Mouse (Mus musculus) C2C12 (cell line): ENCODE measurements around the gene Gm28372. TPM values are rescaled to one million over a fixed set of nuclear protein-coding genes. Genes with fewer than 3 reads are reported as not detected.

Source experiments
- H3K27me3 ChIP-seq: one replicate; pipeline ENCODE4 v1.6.1; 2011; ENCODE audit not compliant: control insufficient read depth, insufficient read depth, insufficient read length
- H3K36me3 ChIP-seq: one replicate; pipeline ENCODE4 v1.6.1; 2011; ENCODE audit not compliant: control insufficient read depth, insufficient read depth
- H3K4me3 ChIP-seq: one replicate; pipeline ENCODE4 v1.5.1; 2011; ENCODE audit warnings: mild to moderate bottlenecking, control low read depth; ENCODE audit not compliant: poor library complexity, insufficient read depth, severe bottlenecking
- H3K79me2 ChIP-seq: one replicate; pipeline ENCODE4 v1.6.1; 2011; ENCODE audit not compliant: control insufficient read depth, insufficient read depth
- H3K79me3 ChIP-seq: one replicate; pipeline ENCODE4 v1.6.1; 2011; ENCODE audit warnings: low read depth, control low read depth
- H3ac ChIP-seq: one replicate; pipeline ENCODE3; 2011; ENCODE audit warnings: low read depth; ENCODE audit not compliant: control insufficient read depth, insufficient read length
- CEBPB ChIP-seq: IDR thresholded peaks from one replicate; pipeline ENCODE4 v1.6.1; 2011; ENCODE audit warnings: low read depth, mild to moderate bottlenecking, control low read depth, moderate library complexity
- CTCF ChIP-seq: IDR thresholded peaks from one replicate; pipeline ENCODE4 v1.5.1; 2011; ENCODE audit not compliant: control insufficient read depth, insufficient read depth, insufficient read length
- FOSL1 ChIP-seq: IDR thresholded peaks from one replicate; pipeline ENCODE4 v1.8.0; 2011; ENCODE audit warnings: mild to moderate bottlenecking, low read length; ENCODE audit not compliant: poor library complexity, insufficient read depth, severe bottlenecking
- MAX ChIP-seq: IDR thresholded peaks from one replicate; pipeline ENCODE4 v1.6.1; 2011; ENCODE audit warnings: mild to moderate bottlenecking, control low read depth
- MYOD1 ChIP-seq: IDR thresholded peaks from one replicate; pipeline ENCODE4 v1.6.1; 2011; ENCODE audit warnings: low read depth; ENCODE audit not compliant: control insufficient read depth, insufficient read length
- MYOG ChIP-seq: IDR thresholded peaks from one replicate; pipeline ENCODE4 v1.6.1; 2011; ENCODE audit not compliant: control insufficient read depth, insufficient read length; ENCODE audit errors: extremely low read depth
- USF1 ChIP-seq: IDR thresholded peaks from one replicate; pipeline ENCODE4 v1.6.1; 2011; ENCODE audit warnings: low read depth, mild to moderate bottlenecking, control low read depth, moderate library complexity
- polyA plus RNA-seq: library from polyadenylated mRNA; unstranded; fragments of >200 nt; fragmentation: generic; extraction: Trizol; gene quantifications from one replicate; pipeline ENCODE4 v1.2.1, GENCODE M21; 2012; ENCODE audit warnings: missing spikeins

Gm28372 gene
- polyA plus RNA-seq, 1 experiment: not detected

DNA sequence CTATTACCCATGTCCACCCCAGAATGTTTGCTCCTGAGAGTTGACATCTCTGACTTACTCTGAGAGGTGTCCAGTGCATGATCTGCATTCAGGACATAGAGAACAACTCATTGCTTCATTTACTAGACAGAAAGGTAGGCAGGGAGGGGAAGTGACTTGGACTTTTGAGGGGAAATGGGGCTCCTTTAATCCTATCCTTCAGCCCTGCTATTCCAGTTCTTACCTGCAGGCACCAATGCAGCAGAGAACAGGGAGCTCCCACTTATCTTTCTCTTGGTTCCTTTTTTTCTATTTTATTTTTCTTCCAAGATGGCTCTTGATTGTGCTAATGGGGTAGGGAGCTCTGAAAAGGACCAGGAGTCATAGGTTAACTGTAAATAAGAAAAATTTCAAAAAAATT lies 43.4 kb downstream of the Gm28372 start:
- H3K27me3 ChIP-seq: no peaks in the 10 kb centered on the region
- H3K4me3 ChIP-seq: no peak overlapping the region
- no peak overlapping the region for H3ac ChIP-seq
- H3K36me3 ChIP-seq: peaks cover 22% of the 10 kb centered on the region
- H3K79me3 ChIP-seq: peaks cover 26% of the 10 kb centered on the region
- peaks cover 32% of the 10 kb centered on the region for H3K79me2 ChIP-seq
- TF ChIP-seq CTCF (no peak), MAX (no peak), FOSL1 (no peak), USF1 (no peak), MYOD1 (no peak), CEBPB (no peak), MYOG (no peak)

- TF ChIP-seq CEBPB (no peak), MAX (no peak), FOSL1 (no peak), MYOG (no peak), CTCF (no peak)
- Histone ChIP-seq H3ac (no peak overlapping the region), H3K79me2 (peaks cover 40% of the 10 kb centered on the region), H3K4me3 (peak overlapping the region; percentile 85), H3K79me3 (peaks cover 30% of the 10 kb centered on the region), H3K27me3 (no peaks in the 10 kb centered on the region), H3K36me3 (peaks cover 14% of the 10 kb centered on the region)
Observed at GRCm38 (mm10) chr2:130449021-130449793, 44.2 kb downstream of the Gm28372 start.

GRCm38 (mm10) chr2:130449794-130450433 lies 44.9 kb downstream of the Gm28372 start, which contains the start of gene Ptpra:
Gene Ptpra (plus strand): TSS chr2:130450278.
- TF ChIP-seq MYOG: no peak
- TF ChIP-seq CEBPB: no peak
- no peak for TF ChIP-seq MAX
- TF ChIP-seq MYOD1: no peak
- no peak for TF ChIP-seq USF1
- no peak for TF ChIP-seq FOSL1
- TF ChIP-seq CTCF: no peak
- H3ac ChIP-seq: peak within 1 kb of the TSS; percentile 90
- peak within 1 kb of the TSS; percentile 85 for H3K4me3 ChIP-seq
- H3K79me3 ChIP-seq: peaks cover 36% of the 10 kb centered on the region
- H3K27me3 ChIP-seq: no peaks in the 10 kb centered on the region
- peaks cover 11% of the 10 kb centered on the region for H3K36me3 ChIP-seq
- H3K79me2 ChIP-seq: peaks cover 47% of the 10 kb centered on the region

DNA sequence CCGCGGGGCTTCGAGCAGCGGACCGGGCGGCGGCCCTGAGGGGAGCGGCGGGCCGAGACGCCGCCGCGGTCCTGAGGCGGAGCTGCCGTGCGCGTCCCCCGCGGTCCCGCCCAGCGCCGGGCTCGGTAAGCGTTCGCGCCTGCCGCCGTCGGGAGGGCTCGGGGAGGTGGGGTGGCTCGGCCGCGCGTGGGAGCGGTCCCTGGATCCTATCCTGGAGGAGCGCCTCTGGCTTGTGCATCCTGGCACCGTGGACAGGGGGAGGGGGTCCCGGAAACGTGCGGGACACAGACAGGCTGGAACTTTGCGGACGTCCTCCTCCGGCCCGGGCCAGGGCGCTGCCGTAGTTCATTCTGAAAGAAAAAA lies 45.4 kb downstream of the Gm28372 start:
- no peak for TF ChIP-seq CTCF
- TF ChIP-seq CEBPB: no peak
- no peak for TF ChIP-seq MAX
- no peak for TF ChIP-seq FOSL1
- no peak for TF ChIP-seq USF1
- TF ChIP-seq MYOD1: no peak
- no peak for TF ChIP-seq MYOG
- Histone ChIP-seq H3K36me3 (peaks cover 7% of the 10 kb centered on the region), H3K27me3 (no peaks in the 10 kb centered on the region), H3K79me3 (peaks cover 41% of the 10 kb centered on the region), H3ac (peak overlapping the region; percentile 90), H3K4me3 (peak overlapping the region; percentile 85), H3K79me2 (peaks cover 52% of the 10 kb centered on the region)

DNA sequence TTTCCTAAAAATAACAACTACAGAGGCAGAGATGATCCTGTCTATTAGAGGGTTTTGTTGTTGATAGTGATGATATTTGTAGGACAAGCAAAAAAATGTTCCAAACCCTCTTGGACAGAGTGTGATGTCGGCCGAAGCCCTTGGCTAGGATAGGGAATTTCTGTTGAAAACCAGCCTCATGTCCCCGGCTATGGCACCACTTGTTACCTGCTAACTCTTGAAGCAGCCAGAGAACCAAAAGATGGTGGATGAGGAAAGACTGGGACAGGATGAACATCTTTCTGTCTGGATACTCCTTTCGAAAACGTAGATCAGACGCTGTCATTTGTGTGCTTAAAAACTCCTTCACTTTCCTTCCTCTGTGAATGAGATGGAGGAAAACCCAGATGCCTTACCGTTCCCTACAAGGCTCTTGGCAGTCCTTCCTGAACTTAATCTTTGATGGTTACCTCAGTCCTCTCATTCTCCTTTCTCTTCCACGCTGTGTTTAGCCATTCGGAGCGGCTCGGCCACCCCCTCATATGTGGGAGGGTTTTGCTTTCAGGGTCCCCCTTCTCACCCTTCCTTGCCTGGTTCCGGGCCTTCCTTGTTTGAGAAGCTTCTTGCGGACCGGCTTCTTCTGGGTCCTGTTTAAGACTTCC lies 46.2 kb downstream of the Gm28372 start:
- Histone ChIP-seq H3K4me3 (peak overlapping the region; percentile 85), H3K36me3 (no peaks in the 10 kb centered on the region), H3K79me3 (peaks cover 49% of the 10 kb centered on the region), H3ac (peak overlapping the region; percentile 36), H3K79me2 (peaks cover 60% of the 10 kb centered on the region), H3K27me3 (no peaks in the 10 kb centered on the region)
- TF ChIP-seq FOSL1 (no peak), MAX (no peak), MYOG (no peak), CEBPB (no peak), CTCF (no peak), USF1 (no peak), MYOD1 (no peak)

DNA sequence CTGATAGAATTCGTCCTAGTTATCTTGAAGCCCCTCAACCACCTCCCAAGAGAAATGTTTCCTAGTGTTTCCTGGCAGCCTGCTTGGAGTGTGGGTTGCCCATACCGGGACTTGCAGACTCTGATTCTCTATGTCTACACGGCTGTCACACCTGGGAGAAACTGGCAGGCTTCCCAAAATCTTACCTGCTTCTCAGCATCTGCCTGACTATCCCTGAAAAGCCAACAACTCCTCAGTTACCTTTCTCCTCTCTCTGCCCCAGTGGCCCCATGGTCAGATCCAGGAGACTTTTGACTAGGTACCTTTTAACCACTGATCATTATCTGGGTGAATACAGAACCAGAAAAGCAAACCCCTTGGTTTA lies 46.7 kb downstream of the Gm28372 start:
- Histone ChIP-seq H3K27me3 (no peaks in the 10 kb centered on the region), H3ac (no peak overlapping the region), H3K79me2 (peaks cover 65% of the 10 kb centered on the region), H3K4me3 (no peak overlapping the region), H3K79me3 (peaks cover 53% of the 10 kb centered on the region), H3K36me3 (peaks cover under 1% of the 10 kb centered on the region)
- TF ChIP-seq MYOD1 (no peak), CEBPB (no peak), FOSL1 (no peak), MAX (no peak), MYOG (no peak), USF1 (no peak), CTCF (no peak)
